Mouse (Mus musculus): ENCODE measurements at regions not wholly inside any gene's neighbourhood (a gene's known extent, or its start where the extent isn't known, plus 50 kb on each side); places are given as distances from the start of the nearest gene placed in this dataset.

DNA sequence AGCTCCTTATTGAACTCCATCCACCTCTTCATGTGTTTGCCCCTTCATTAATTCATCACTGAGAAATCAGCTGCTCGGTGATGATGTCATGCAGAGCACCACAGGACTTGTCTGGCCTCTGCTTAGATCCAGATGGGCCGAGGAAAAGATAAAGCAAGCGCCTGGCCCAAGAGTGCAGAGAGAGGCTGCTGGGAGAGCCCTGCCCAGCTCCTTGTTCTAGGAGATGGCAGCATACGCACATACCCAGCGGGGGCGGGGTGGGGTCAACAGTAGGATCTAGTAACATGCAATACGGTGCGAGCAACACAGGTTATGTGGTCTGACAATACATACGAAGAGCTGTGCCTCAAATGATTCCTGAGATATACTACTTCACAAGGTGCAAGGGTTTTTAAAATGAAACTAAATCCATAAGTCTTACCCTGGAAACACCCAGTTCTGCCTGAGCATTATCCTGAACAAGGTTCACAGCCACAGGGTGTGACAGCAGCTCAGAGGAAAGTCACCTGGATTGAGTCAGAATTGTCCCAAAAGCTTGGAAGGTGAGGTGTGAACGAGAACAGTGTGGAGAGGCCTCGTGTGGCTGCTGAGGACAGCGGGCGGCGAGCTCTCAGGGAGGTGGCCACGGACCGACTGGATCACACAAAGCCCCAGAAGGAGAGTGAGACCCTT is 62.0 kb upstream of the Calm2 start:
- WGBS = 94% methylated on average over 16 of the region's 16 CpGs

GRCm38 (mm10) chr17:87512000-87512611 is 65.4 kb upstream of the Calm2 start:
- no peaks in the 10 kb centered on the region for H3K4me1 ChIP-seq (ENCODE audit: control insufficient read depth, insufficient read depth, low read length)
- no peak overlapping the region for H3K4me3 ChIP-seq (ENCODE audit: insufficient read depth, low read depth, low read length)
- H3K36me3 ChIP-seq (ENCODE audit: control insufficient read depth, insufficient read depth, low read length) = no peaks in the 10 kb centered on the region
- WGBS = 80% methylated on average over 9 of the region's 9 CpGs
- TF ChIP-seq POLR2A (IDR thresholded peaks at IDR 0.05; ENCODE audit: low read depth, low read length) (no peak), CTCF (conservative IDR thresholded peaks at IDR 0.05; ENCODE audit: insufficient read depth, insufficient read length, low read depth, low read length) (no peak)
- DNase-seq = no peak
- no peak overlapping the region for H3K27ac ChIP-seq (ENCODE audit: insufficient read depth, low read depth, low read length)
- no peaks in the 10 kb centered on the region for H3K27me3 ChIP-seq (replicated peaks; ENCODE audit: control insufficient read depth, insufficient read depth, low read length)

More for the DNA sequence above, 62.0 kb upstream of the Calm2 start:
- H3K4me1 ChIP-seq (ENCODE audit: control insufficient read depth, insufficient read depth, low read length) = no peaks in the 10 kb centered on the region
- no peak for TF ChIP-seq CTCF (conservative IDR thresholded peaks at IDR 0.05; ENCODE audit: insufficient read depth, insufficient read length, low read depth, low read length)
- TF ChIP-seq POLR2A (IDR thresholded peaks at IDR 0.05; ENCODE audit: low read depth, low read length) = no peak
- no peaks in the 10 kb centered on the region for H3K36me3 ChIP-seq (ENCODE audit: control insufficient read depth, insufficient read depth, low read length)
- H3K4me3 ChIP-seq (ENCODE audit: insufficient read depth, low read depth, low read length) = no peak overlapping the region
- H3K27me3 ChIP-seq (replicated peaks; ENCODE audit: control insufficient read depth, insufficient read depth, low read length) = no peaks in the 10 kb centered on the region
- no peak overlapping the region for H3K27ac ChIP-seq (ENCODE audit: insufficient read depth, low read depth, low read length)
- DNase-seq = no peak

- H3K4me1 ChIP-seq (ENCODE audit: control insufficient read depth, insufficient read depth, low read length) = no peaks in the 10 kb centered on the region
- DNase-seq = no peak
- no peak for TF ChIP-seq CTCF (conservative IDR thresholded peaks at IDR 0.05; ENCODE audit: insufficient read depth, insufficient read length, low read depth, low read length)
- TF ChIP-seq POLR2A (IDR thresholded peaks at IDR 0.05; ENCODE audit: low read depth, low read length) = no peak
- no peaks in the 10 kb centered on the region for H3K36me3 ChIP-seq (ENCODE audit: control insufficient read depth, insufficient read depth, low read length)
- H3K27me3 ChIP-seq (replicated peaks; ENCODE audit: control insufficient read depth, insufficient read depth, low read length) = no peaks in the 10 kb centered on the region
- 53% methylated on average over 11 of the region's 11 CpGs for WGBS
- H3K27ac ChIP-seq (ENCODE audit: insufficient read depth, low read depth, low read length) = no peak overlapping the region
- no peak overlapping the region for H3K4me3 ChIP-seq (ENCODE audit: insufficient read depth, low read depth, low read length)
These were observed 67.1 kb upstream of the Calm2 start for GRCm38 (mm10) chr17:87513822-87514221.

- Histone ChIP-seq H3K4me1 (ENCODE audit: control insufficient read depth, insufficient read depth, low read length) (no peaks in the 10 kb centered on the region), H3K4me3 (ENCODE audit: insufficient read depth, low read depth, low read length) (no peak overlapping the region), H3K27me3 (replicated peaks; ENCODE audit: control insufficient read depth, insufficient read depth, low read length) (no peaks in the 10 kb centered on the region), H3K27ac (ENCODE audit: insufficient read depth, low read depth, low read length) (no peak overlapping the region), H3K36me3 (ENCODE audit: control insufficient read depth, insufficient read depth, low read length) (no peaks in the 10 kb centered on the region)
- no peak for DNase-seq
- WGBS = 84% methylated on average over 6 of the region's 6 CpGs
- no peak for TF ChIP-seq POLR2A (IDR thresholded peaks at IDR 0.05; ENCODE audit: low read depth, low read length)
- no peak for TF ChIP-seq CTCF (conservative IDR thresholded peaks at IDR 0.05; ENCODE audit: insufficient read depth, insufficient read length, low read depth, low read length)
These were observed 67.8 kb upstream of the Calm2 start for GRCm38 (mm10) chr17:87514366-87515126.

- 44% methylated on average over 9 of the region's 9 CpGs for WGBS
- Histone ChIP-seq H3K27ac (ENCODE audit: insufficient read depth, low read depth, low read length) (no peak overlapping the region), H3K36me3 (ENCODE audit: control insufficient read depth, insufficient read depth, low read length) (no peaks in the 10 kb centered on the region), H3K4me3 (ENCODE audit: insufficient read depth, low read depth, low read length) (no peak overlapping the region), H3K4me1 (ENCODE audit: control insufficient read depth, insufficient read depth, low read length) (no peaks in the 10 kb centered on the region), H3K27me3 (replicated peaks; ENCODE audit: control insufficient read depth, insufficient read depth, low read length) (no peaks in the 10 kb centered on the region)
- TF ChIP-seq POLR2A (IDR thresholded peaks at IDR 0.05; ENCODE audit: low read depth, low read length) (no peak), CTCF (conservative IDR thresholded peaks at IDR 0.05; ENCODE audit: insufficient read depth, insufficient read length, low read depth, low read length) (no peak)
- DNase-seq = no peak
These were observed 70.5 kb upstream of the Calm2 start for GRCm38 (mm10) chr17:87517258-87517657.

GRCm38 (mm10) chr17:87519454-87519853 is 72.7 kb upstream of the Calm2 start:
- no peaks in the 10 kb centered on the region for H3K27me3 ChIP-seq (replicated peaks; ENCODE audit: control insufficient read depth, insufficient read depth, low read length)

DNA sequence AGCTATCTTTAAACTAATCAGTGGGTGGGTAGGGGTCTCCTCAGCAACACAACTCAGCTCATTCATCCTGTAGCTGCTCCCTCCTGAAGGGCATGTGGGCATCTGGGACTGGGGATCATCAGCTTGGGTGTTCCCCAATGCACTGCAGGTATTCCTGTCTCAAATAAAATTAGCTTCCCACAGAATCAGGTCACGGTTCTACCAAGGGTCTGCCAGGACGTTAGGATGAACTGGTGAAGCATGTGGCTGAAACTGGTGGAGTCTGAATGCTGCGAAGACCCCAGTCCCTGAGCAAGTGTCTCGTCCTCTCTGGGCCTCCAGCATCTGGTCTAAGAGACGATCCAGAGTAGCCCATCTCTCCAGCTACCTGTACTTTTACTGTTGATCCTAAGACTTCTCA is 74.1 kb upstream of the Calm2 start:
- no peak overlapping the region for H3K4me3 ChIP-seq (ENCODE audit: insufficient read depth, low read depth, low read length)
- H3K36me3 ChIP-seq (ENCODE audit: control insufficient read depth, insufficient read depth, low read length) = no peaks in the 10 kb centered on the region
- TF ChIP-seq POLR2A (IDR thresholded peaks at IDR 0.05; ENCODE audit: low read depth, low read length) (no peak), CTCF (conservative IDR thresholded peaks at IDR 0.05; ENCODE audit: insufficient read depth, insufficient read length, low read depth, low read length) (no peak)
- no peaks in the 10 kb centered on the region for H3K4me1 ChIP-seq (ENCODE audit: control insufficient read depth, insufficient read depth, low read length)
- no peak overlapping the region for H3K27ac ChIP-seq (ENCODE audit: insufficient read depth, low read depth, low read length)
- WGBS = 93% methylated on average over 5 of the region's 5 CpGs
- DNase-seq = no peak
- H3K27me3 ChIP-seq (replicated peaks; ENCODE audit: control insufficient read depth, insufficient read depth, low read length) = no peaks in the 10 kb centered on the region

More at GRCm38 (mm10) chr17:87519454-87519853, 72.7 kb upstream of the Calm2 start:
- no peaks in the 10 kb centered on the region for H3K4me1 ChIP-seq (ENCODE audit: control insufficient read depth, insufficient read depth, low read length)
- no peak overlapping the region for H3K27ac ChIP-seq (ENCODE audit: insufficient read depth, low read depth, low read length)
- no peak for TF ChIP-seq CTCF (conservative IDR thresholded peaks at IDR 0.05; ENCODE audit: insufficient read depth, insufficient read length, low read depth, low read length)
- TF ChIP-seq POLR2A (IDR thresholded peaks at IDR 0.05; ENCODE audit: low read depth, low read length) = no peak
- no peaks in the 10 kb centered on the region for H3K36me3 ChIP-seq (ENCODE audit: control insufficient read depth, insufficient read depth, low read length)
- no peak for DNase-seq
- no peak overlapping the region for H3K4me3 ChIP-seq (ENCODE audit: insufficient read depth, low read depth, low read length)
- 93% methylated on average over 9 of the region's 9 CpGs for WGBS
